Mouse (Mus musculus) Patski (cell line): ENCODE results near the gene Jam3. TPM values are rescaled to one million over a fixed set of nuclear protein-coding genes. Genes with fewer than 3 reads are reported as not detected.
"Not testable (repeated sequence)": the region's sequence is repeated elsewhere in the genome, so short reads cannot be mapped to it uniquely, and the experiment has no call there.

ENCODE experiments used
- ATAC-seq: fragments of 100-300 bp; one replicate; pipeline ENCODE4 v1.8.0; 2021
- CTCF ChIA-PET: fragments of 350-600 bp; sonication (Branson Sonifier 250); formaldehyde crosslinking; loops from one replicate; lab custom pipeline; 2022; ENCODE audit warnings: inconsistent platforms; lab: Charles Lee
- POLR2A ChIA-PET: fragments of 350-600 bp; sonication (Branson Sonifier 250); formaldehyde crosslinking; loops from one replicate; lab custom pipeline; 2022; ENCODE audit warnings: antibody characterized with exemption, inconsistent platforms; lab: Charles Lee
- DNase-seq: peaks from one replicate; pipeline ENCODE4 v3.0.0-alpha.2; 2011; ENCODE audit warnings: low read depth, low spot score
- H3K27me3 ChIP-seq: fragments of 371-371 bp; one replicate; pipeline ENCODE4 v1.5.1; 2021
- CTCF ChIP-seq: fragments of 100-300 bp; IDR thresholded peaks from one replicate; pipeline ENCODE4 v1.5.1; 2021
- in situ Hi-C: fragments of 300-500 bp; cut with MboI; formaldehyde crosslinking; loops from 3 replicates; pipeline ENCODE4 v1.11.1; 2018; ENCODE audit warnings: low pct_unique_long_range_greater_than_20kb, mixed read lengths
- polyA plus RNA-seq: library from polyadenylated mRNA; unstranded; gene quantifications from one replicate; pipeline ENCODE4 v1.2.3, GENCODE M21; 2021

Gene Jam3
- polyA plus RNA-seq, 1 experiment from 2014 or later = 40.0 TPM

GRCm38 (mm10) chr9:27173646-27174045 is 18.4 kb upstream of the Jam3 start:
- CTCF ChIA-PET = interaction anchor here (1.4 to 3.3 kb wide), 2 partner anchors 9 to 68 kb away, joined by 4 to 13 read pairs; no protein-coding TSS in a partner anchor
- in situ Hi-C loops = loop anchor here (5.0 kb wide), 1 partner anchor 36 kb away; no protein-coding TSS in a partner anchor
- POLR2A ChIA-PET = no interaction called here
- DNase-seq = no peak
- ATAC-seq = no peak
- peaks cover 8% of the 10 kb centered on the region for H3K27me3 ChIP-seq
- TF ChIP-seq CTCF = no peak

GRCm38 (mm10) chr9:27172839-27173238 is 17.6 kb upstream of the Jam3 start:
- TF ChIP-seq CTCF = no peak
- no peak for ATAC-seq
- peaks cover 4% of the 10 kb centered on the region for H3K27me3 ChIP-seq
- no peak for DNase-seq
- in situ Hi-C loops = loop anchor here (5.0 kb wide), 1 partner anchor 36 kb away; no protein-coding TSS in a partner anchor
- ChIA-PET POLR2A (no interaction called here), CTCF (interaction anchor here (1.4 kb wide), 1 partner anchor 67 kb away, joined by 4 read pairs; no protein-coding TSS in a partner anchor)

GRCm38 (mm10) chr9:27170726-27171125 is 15.5 kb upstream of the Jam3 start:
- ChIA-PET CTCF (interaction anchor here (1.2 to 1.9 kb wide), 2 partner anchors 9 to 58 kb away, joined by 3 to 4 read pairs; no protein-coding TSS in a partner anchor), POLR2A (no interaction called here)
- in situ Hi-C loops = loop anchor here (5.0 kb wide), 1 partner anchor 33 kb away; no protein-coding TSS in a partner anchor
- no peak for ATAC-seq
- no peak for DNase-seq
- no peaks in the 10 kb centered on the region for H3K27me3 ChIP-seq
- no peak for TF ChIP-seq CTCF

- ChIA-PET POLR2A (no interaction called here), CTCF (interaction anchor here (0.8 to 1.6 kb wide), 3 partner anchors 9 to 32 kb away, joined by 3 to 5 read pairs (median 3); partner anchors contain the start of gene Jam3)
- DNase-seq (no peak), ATAC-seq (no peak)
- no peaks in the 10 kb centered on the region for H3K27me3 ChIP-seq
- in situ Hi-C loops = no loop called here
- TF ChIP-seq CTCF = no peak
These were observed 11.8 kb upstream of the Jam3 start for GRCm38 (mm10) chr9:27166981-27167380.

GRCm38 (mm10) chr9:27165596-27165995 is 10.4 kb upstream of the Jam3 start:
- CTCF ChIA-PET = interaction anchor here (0.9 to 2.6 kb wide), 2 partner anchors 10 to 38 kb away, joined by 3 to 13 read pairs; no protein-coding TSS in a partner anchor
- POLR2A ChIA-PET = no interaction called here
- no peak for DNase-seq

GRCm38 (mm10) chr9:27164957-27165356 is 9.7 kb upstream of the Jam3 start:
- DNase-seq = no peak
- H3K27me3 ChIP-seq = no peaks in the 10 kb centered on the region
- in situ Hi-C loops = no loop called here
- no peak for TF ChIP-seq CTCF
- POLR2A ChIA-PET = no interaction called here
- CTCF ChIA-PET = interaction anchor here (0.9 to 2.6 kb wide), 2 partner anchors 10 to 37 kb away, joined by 3 to 13 read pairs; no protein-coding TSS in a partner anchor
- no peak for ATAC-seq

More at GRCm38 (mm10) chr9:27165596-27165995, 10.4 kb upstream of the Jam3 start:
- ATAC-seq = no peak
- in situ Hi-C loops = no loop called here
- no peaks in the 10 kb centered on the region for H3K27me3 ChIP-seq
- no peak for TF ChIP-seq CTCF

- POLR2A ChIA-PET, DNase-seq, in situ Hi-C loops, ATAC-seq, H3K27me3 ChIP-seq: not testable (repeated sequence)
- CTCF ChIA-PET = interaction anchor here (2.6 kb wide), 1 partner anchor 12 kb away, joined by 13 read pairs; no protein-coding TSS in a partner anchor
These were observed 8.4 kb upstream of the Jam3 start for GRCm38 (mm10) chr9:27163661-27164060.

- TF ChIP-seq CTCF = no peak
- in situ Hi-C loops = no loop called here
- H3K27me3 ChIP-seq = peaks cover 18% of the 10 kb centered on the region
- POLR2A ChIA-PET = no interaction called here
- CTCF ChIA-PET = interaction anchor here (0.7 to 1.0 kb wide), 2 partner anchors 22 to 47 kb away, joined by 3 read pairs; no protein-coding TSS in a partner anchor
- DNase-seq (no peak), ATAC-seq (no peak)
These were observed 1.4 kb downstream of the Jam3 start for GRCm38 (mm10) chr9:27153861-27154260.

- DNase-seq (no peak), ATAC-seq (no peak)
- CTCF ChIA-PET = no interaction called here
- in situ Hi-C loops = no loop called here
- TF ChIP-seq CTCF = no peak
- H3K27me3 ChIP-seq = no peaks in the 10 kb centered on the region
- POLR2A ChIA-PET = no interaction called here
These were observed 5.4 kb downstream of the Jam3 start for GRCm38 (mm10) chr9:27149836-27150235.

- ATAC-seq = no peak
- POLR2A ChIA-PET = interaction anchor here (0.6 kb wide), 1 partner anchor 821 kb away, joined by 3 read pairs; no protein-coding TSS in a partner anchor
- in situ Hi-C loops = no loop called here
- CTCF ChIA-PET = no interaction called here
- no peak for DNase-seq
- H3K27me3 ChIP-seq = no peaks in the 10 kb centered on the region
- no peak for TF ChIP-seq CTCF
These were observed 6.4 kb downstream of the Jam3 start for GRCm38 (mm10) chr9:27148631-27149471.
